Mouse (Mus musculus): ENCODE results near the gene Ptges2. TPM values are rescaled to one million over a fixed set of nuclear protein-coding genes. Genes with fewer than 3 reads are reported as not detected.

Ptges2 gene
- total RNA-seq, 2 experiments from 2014 or later, result 69.9 to 70.6 TPM

GRCm38 (mm10) chr2:32455101-32455500 lies 59.4 kb downstream of the Ptges2 start:
- intact Hi-C loops (cut with DNase I), result loop anchor here (2.0 kb wide), 1 partner anchor 38 kb away; no protein-coding TSS in a partner anchor
- DNase-seq, result no peak

Other genes starting within 250 kb of the Ptges2 start
- 10 to 100 TPM; 75.5 to 80.0 TPM for gene Prrc2b, start 244.8 kb upstream of the Ptges2 start, total RNA-seq (2021)
- 10 to 100 TPM; 13.7 to 14.3 TPM for gene Pomt1, start 159.3 kb upstream of the Ptges2 start, total RNA-seq (2021)
- 10 to 100 TPM; 22.9 to 24.1 TPM for gene Uck1, start 135.7 kb upstream of the Ptges2 start, total RNA-seq (2021)
- 10 to 100 TPM; 74.5 to 78.2 TPM for gene Golga2, start 108.5 kb upstream of the Ptges2 start, total RNA-seq (2021)
- gene Swi5, start 107.8 kb upstream of the Ptges2 start, total RNA-seq (2021), result 100 to 1,000 TPM; 188 to 208 TPM
- 10 to 100 TPM; 25.0 to 33.3 TPM for gene Ciz1, start 43.6 kb upstream of the Ptges2 start, total RNA-seq (2021)
- gene Dnm1, start 42.6 kb upstream of the Ptges2 start, total RNA-seq (2021), result 1 to 10 TPM; 4.0 TPM
- 10 to 100 TPM; 43.9 to 44.3 TPM for gene 1110008P14Rik, start 14.0 kb upstream of the Ptges2 start, total RNA-seq (2021)
- gene Lcn2, start 7.6 kb upstream of the Ptges2 start, total RNA-seq (2021), result 1 to 10 TPM; 3.1 to 7.0 TPM
- gene Naif1, start 54.6 kb downstream of the Ptges2 start, total RNA-seq (2021), result 1 to 10 TPM; 3.1 to 3.8 TPM
- gene Slc25a25, start 55.5 kb downstream of the Ptges2 start, total RNA-seq (2021), result 10 to 100 TPM in 1 of 2 experiments, 1 to 10 TPM in 1; 4.8 to 12.4 TPM
- 10 to 100 TPM in 1 of 2 experiments, 1 to 10 TPM in 1; 8.9 to 10.6 TPM for gene Fam102a, start 139.4 kb downstream of the Ptges2 start, total RNA-seq (2021)
- gene Dpm2, start 175.0 kb downstream of the Ptges2 start, total RNA-seq (2021), result 10 to 100 TPM; 17.9 to 21.3 TPM
- under 1 TPM in 1 of 2 experiments, not detected in 1; 0.43 TPM for gene Pip5kl1, start 178.9 kb downstream of the Ptges2 start, total RNA-seq (2021)
- not detected for gene 9430097D07Rik, start 179.8 kb downstream of the Ptges2 start, total RNA-seq (2021)
- 10 to 100 TPM; 18.7 to 21.7 TPM for gene St6galnac4, start 191.2 kb downstream of the Ptges2 start, total RNA-seq (2021)
- 100 to 1,000 TPM; 108 to 116 TPM for gene St6galnac6, start 203.8 kb downstream of the Ptges2 start, total RNA-seq (2021)
- 100 to 1,000 TPM; 631 to 727 TPM for gene Ak1, start 225.9 kb downstream of the Ptges2 start, total RNA-seq (2021)

Measured in heart, postnatal 36 days (tissue).